Mouse (Mus musculus) naive thymus-derived CD4-positive, alpha-beta T cell, adult 2 months (primary cell): Measurements from ENCODE around the gene Capn7.

Experiments used
- DNase-seq: peaks from one replicate; pipeline ENCODE4 v3.0.0-alpha.2; 2011; ENCODE audit warnings: low read depth

Gene Capn7

DNA sequence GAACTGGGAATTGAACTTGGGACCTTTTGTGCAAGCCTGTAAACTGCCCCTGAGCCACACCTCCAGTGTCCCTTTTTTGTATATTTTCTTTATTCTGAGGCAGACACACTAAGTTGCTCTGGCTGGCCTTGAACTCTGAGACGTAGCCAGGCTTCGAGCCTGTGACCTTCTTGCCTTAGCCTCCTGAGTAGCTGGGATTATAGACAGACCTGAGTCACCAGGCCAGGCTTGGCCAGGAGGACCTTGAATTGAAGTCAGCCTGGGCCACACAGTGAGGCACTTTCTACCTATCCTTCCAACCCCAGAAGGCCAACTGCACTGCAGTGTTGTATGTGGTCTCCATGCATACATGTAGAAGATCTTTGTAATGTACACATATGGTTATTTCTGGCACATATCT lies 60.0 kb downstream of the Capn7 start:
- no peak for DNase-seq

DNA sequence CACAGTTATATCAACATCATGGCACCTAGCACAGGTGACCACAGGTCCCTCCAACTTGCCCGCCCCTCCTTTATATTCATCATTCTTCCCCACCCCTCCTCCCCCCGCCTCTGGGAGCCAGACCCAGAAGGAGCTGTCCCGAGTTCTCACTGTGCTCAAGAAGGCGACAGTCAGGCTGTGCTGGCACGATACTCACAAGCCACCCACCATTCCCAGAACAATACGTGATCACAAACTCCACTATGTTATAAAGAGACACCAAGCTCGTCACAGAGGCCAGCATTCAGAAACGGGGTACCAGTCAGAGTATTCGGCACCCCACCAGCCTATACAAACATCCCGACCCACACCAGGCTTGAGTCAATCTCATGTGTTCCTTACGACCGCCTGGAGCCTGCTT lies 60.9 kb downstream of the Capn7 start:
- DNase-seq, result no peak

DNA sequence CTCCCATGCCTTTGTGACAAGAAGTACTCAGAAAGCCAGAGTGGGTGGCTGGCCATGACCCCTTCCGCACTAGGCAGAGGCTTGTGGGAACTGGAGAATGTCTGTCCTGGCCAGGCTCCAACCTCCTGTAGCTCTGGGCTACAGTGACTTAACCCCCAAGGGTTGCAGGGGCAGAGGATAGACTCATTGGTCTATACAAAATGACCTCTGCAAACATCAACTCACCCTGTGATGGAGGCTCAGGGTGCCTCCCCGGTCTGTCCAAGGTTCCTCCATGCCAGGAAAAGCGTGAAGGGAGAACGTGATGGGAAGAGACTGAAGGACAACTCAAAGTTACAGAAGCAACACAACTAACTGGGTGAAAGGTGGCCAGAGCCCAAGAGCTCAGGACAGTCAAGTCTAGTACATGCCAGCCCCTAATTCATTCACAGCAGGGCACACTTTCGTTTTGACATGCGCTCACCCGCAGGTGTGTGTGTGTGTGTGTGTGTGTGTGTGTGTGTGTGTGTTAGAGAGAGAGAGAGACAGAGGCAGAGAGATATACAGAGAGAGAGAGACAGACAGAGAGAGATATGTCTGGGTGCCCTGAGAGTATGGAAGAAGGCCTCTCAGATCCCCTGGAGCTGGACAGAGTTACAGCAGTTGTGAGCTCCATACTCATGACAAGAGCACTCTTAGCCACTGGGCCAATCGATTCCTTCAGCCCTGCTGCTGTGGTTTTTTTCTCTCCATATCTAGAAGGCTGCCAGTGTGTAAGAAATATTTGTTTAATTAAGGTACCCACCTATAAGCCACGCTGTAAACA lies 61.6 kb downstream of the Capn7 start:
- peak; percentile 55 for DNase-seq

DNA sequence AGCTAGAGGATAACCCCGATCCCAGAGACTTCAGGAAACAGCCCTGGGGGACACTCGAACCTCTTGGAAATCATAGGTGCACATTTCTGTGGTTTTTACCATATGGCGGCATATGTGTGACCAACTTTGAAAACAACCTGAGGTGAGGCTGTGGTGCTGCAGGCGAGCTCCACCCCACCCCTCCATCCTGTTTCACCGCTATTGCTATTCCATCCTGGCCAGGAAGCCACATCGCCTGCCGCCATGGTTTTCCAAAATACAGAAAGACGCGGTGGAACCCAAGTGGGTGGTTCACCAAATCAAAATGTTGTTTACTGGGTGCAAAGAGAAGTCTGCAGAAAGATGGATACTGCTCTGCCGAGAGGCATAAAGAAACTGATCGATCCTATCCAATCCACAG lies 62.4 kb downstream of the Capn7 start:
- DNase-seq, result no peak

DNA sequence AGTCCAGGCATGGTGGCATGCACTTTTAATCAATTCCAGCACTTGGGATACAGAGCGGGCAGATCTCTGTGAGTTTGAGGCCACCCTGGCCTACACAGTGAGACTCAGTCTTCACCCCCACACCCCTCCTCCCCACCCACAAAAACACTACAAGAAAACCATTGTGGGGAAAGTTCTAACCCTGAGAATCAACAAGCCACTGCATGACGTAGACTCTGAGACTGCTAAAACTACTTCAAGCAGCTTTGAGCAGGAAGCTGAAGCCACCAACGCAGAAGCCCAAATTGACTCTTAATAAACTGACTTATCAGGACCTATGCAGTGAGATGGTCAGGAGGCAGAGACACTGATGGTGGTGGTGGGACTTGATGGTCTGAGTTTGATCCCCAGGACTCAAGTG lies 62.8 kb downstream of the Capn7 start:
- DNase-seq, result peak; percentile 93

DNA sequence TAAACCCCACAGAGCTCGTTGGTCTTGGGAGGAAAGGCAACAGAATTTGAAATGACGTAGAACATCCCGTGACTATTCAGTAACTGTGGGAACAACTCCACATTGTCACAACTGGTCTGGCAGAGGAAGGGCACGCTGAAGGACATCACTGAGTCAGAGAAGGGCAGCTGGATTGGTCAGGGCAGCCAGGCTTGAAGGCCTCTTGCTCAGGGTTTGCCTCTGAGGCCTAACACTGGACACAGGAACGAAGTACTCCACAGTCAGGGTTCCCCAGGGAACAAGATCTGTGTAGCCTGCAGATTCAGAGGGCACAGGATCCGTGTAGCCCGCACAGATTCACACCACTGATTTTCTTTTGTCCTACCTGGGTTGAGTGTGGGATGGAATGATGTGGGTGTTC lies 63.8 kb downstream of the Capn7 start:
- DNase-seq, result no peak

DNA sequence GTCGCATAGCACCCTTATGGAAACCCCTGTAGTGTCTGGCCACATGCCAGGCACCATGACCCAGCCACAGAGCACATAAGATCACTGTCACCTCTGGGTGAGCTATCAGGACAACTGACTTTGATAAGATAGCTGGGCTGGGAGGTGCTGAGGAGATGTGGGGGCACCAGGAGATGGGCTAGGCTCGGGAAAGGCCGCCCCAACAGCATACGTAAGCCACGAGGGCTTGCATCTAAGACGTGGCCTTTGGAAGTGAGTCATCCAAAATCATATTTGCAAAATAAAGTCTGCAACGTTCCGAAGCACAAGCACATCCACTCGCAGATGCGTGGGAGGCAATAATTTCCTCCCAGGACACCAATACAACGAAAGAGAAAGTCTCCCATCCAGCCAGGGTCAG lies 64.5 kb downstream of the Capn7 start:
- DNase-seq, result no peak

DNA sequence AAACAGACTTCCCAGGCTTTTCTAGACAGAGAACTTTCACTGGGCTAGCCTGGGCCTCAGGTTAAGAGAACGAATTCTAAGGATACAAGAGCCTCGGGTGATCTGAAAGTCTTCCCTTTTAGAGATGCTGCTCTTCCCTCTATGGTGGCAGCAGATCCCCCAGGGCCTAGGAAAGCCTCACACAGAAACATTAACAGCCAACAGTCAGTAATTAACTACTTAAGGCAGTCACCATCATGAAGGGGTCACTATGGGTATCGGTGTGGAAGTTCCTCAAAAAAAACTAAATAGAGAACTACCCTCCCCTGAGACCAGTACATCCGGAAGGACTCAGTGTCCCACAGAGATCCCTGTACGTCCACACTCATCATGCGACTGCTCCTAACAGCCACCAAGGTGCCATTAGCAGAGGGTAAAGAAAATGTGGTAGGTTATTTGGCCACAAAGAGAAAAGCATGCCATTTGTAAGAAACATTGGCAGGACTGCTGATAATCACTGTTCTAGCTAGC lies 65.5 kb downstream of the Capn7 start:
- DNase-seq, result no peak

DNA sequence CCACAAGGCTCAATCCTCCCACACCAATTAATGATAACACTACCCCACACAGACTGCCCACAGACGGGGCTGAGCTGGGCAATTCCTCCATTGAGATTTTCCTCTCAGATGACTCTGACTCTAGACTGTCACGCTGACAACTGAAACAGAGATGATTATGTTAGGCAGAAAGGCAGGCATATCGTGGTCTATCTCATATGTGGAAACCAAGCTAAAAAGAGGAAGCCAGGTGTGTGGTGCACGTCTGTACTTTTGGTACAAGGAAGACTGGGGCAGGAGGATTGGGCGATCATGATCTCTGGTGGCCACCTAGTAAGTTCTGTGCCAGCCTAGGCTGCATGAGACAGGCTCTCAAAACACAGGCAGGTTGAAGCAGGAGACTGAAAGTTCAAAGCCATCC lies 66.3 kb downstream of the Capn7 start:
- DNase-seq, result no peak

DNA sequence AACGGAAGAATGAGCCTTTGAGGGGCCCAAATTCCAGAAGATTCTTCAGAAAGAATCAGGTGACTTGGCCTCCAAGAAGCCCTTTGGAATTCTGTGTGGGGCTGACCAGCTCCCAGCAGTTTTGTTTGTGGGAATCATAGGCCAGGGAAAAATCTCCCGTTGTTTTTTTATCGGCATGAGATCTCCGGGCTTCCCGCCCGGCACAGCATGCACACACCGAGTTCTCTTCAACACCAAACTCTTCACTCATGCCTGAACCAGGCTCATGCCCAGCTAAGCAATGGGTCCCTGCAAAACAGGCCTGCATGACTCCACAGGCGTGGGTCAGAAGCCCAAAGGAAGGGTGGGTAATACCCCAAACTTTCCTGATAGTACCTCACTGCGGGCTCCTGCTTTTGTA lies 67.1 kb downstream of the Capn7 start:
- DNase-seq, result no peak

DNA sequence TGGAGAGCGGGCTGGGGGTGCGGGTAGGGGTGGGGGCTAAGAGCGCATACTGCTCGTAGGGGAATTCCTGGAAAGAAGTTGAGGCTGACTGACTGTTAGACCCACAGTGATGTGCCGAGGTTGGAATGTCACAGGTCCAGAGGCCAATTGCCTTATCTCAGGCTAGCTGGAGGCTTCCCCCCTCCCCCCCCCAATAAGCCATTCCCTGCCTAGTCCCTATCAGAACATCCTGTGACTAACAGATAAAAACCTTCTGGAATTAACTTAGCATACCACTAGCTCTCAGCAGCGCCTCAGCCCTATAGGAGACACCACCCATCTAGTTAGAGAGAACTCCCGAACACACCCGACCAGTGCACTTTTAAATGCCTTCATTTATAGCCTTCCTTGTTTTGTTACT lies 67.6 kb downstream of the Capn7 start:
- no peak for DNase-seq

DNA sequence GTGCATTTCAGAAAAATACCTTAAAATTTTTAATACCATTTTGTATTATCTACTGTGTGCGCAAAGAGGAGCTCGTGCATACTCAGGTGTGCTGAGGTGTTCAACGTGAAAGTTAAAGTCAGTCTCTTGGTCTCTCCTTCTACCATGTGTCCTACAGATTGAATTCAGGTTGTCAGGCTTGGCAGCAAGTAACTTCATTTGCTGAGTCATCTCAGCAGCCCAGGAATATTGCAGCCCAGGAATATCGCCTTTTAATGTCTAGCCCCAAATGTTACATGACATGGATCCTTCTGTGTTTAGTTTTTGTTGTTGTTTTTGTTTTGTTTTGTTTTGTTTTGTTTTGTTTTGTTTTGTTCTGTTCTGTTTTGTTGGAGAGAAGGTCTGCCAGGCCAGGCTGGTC lies 68.2 kb downstream of the Capn7 start:
- no peak for DNase-seq

DNA sequence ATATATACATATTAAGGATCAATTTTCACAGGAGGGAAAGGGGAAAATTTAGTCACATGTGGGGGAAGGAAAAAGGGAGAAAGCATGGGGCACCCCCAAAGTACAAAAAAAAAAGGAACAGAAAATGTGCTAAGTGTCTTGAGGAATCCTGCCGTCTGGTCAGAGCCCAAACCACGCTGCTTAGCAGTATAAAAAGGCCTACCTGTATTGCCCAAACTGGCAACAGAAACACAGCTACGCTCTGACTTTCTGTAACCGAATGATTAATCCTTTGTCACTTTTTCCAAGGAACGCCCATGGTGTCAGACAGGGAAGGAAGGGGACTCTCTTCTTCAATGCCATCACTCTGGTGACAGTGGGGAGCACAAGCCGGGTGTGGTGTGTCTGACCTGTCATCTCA lies 69.2 kb downstream of the Capn7 start:
- DNase-seq, result no peak

DNA sequence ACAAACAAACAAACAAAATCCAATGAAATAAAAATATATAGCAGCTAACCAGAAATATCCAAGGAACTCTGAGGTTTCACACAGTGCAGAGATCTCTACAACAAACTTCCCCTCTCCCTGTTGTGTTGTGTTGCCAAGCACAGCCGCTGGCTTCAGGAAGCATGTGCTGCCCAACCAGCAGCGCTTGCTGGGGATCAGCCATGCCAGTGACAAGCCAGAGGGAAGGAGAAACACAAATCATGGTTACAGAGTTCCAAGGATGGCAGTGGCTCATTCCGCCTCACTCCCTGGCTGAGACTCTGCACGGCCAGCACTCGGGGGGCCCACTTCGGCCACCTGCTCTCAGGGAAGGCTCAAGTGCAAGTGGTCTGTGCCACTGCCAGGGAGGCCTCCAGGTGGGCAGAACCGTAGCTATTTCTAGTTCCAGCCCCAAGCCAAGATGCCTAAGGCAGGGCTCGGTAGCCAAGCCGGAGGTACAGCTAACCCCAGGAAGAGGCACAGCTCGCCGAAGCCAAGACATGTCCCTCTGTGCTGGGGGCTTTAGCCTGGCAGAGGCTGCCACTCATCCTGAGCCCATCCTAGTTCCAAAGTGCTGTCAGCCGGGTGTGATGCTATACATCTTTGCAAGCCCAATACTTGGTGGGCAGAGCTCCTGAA lies 69.8 kb downstream of the Capn7 start:
- DNase-seq, result no peak

DNA sequence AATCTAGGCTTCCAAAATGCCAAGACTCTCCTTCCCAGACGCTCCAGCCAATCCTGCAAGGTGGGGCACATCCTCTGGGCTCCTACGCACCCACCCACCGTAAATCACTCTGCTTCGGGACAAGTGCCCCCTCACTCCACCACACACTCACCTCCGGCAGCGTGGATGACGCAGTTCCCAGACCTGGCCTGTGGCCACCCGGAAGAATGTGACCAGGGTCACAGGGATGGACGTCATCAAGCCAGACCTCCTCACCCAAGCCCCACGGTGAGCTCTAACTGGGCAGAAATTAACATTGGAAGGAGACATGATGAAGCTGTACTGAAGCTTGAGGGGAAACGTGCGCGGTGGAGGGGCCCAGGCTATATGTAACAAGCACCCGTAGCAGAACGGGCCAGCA lies 70.8 kb downstream of the Capn7 start:
- no peak for DNase-seq

DNA sequence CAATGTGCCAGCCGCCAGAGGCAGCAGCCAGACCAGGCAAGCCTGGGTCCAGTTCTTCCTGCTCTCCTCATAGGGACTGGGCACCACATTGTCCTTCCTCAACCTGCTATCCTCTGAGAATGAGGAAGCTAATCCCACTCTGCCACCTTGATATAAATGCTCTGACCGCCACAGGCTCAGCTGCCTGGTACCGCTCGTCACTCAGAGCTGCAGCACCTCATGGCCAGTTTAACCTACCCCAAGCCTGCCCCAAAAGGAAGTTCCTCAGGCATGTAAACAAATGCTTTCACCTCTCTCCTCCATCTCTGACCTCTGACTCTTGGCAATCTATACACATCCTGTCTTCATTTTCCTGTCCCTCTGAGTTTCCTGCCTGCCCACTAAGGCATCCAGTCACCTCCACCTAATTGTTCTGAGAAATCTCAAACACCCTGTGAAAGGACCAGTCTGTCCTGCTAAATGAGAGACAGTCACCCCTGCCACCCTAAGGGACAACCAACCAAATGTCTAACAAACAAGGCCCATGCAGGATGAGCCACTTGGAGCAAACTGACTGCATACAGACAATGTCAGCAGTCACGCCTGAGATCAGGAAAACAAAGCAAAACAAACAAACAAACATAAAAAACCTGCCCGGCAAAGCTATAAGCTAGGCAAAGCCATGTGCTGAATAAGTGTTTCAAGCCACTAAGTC lies 71.6 kb downstream of the Capn7 start:
- no peak for DNase-seq

DNA sequence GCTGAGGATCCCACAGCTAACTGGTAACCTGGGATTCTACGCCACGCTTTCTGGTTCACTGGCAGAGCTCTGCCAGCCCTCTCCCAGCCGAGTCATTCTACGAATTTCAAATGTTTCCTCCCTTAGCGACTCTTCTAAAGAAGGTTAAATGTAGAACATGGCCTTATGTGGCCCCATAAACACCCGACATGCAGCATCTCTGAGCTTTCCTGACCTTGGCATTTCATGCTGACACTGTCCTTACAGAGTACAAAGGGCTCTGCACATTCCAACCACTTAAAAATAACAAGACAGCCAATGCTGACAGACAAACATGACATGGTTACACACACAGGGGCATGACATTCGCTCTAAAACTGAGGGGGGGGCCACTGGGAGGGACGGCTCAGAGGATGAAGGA lies 72.2 kb downstream of the Capn7 start:
- DNase-seq, result no peak

DNA sequence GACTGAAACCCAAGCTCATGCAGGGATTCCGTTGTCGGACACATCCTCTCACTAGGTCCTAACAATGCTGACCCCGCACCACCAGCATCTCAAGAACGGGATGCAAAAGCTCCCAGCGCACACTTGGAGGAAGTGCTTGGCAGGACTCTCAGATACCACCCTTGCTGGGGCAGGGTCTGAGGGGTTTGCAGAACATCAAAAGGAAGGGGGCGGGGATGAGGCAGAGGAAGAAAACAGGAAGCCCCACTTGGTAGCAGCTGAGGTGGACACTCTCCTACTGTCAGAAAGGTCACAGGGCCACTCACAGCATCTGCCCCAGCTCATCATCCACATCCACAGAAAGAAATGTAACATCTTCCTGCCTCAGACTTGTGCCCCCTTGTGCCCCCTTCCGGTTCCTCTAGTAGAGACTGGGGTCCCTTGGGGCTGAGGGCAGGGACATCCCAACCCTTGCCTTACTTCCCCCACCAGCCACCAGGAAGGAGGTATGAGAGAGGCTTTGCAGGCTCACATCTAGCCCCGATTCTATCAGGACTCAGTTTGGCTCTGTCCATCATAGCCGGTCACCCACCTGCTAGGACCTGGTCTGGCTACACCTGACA lies 73.8 kb downstream of the Capn7 start:
- DNase-seq, result no peak

DNA sequence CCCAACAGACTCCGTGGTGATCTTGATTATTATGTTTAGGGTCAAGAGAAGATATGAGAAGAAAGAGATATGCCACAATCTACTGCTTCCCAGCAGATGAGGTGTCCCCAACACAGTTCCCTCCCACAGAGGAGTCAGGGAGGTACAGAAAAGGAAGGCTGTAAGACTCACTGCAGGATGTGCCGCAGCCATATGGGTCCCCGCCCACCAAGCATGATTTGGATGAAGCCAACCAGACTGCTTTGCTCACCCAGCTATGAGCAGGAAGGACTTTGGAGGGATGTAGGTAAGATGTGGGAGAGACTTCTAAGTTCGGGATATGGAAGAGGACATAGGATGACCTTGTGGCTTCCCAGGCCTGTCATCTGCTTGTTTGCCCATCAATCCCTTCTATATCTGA lies 74.3 kb downstream of the Capn7 start:
- DNase-seq, result no peak

DNA sequence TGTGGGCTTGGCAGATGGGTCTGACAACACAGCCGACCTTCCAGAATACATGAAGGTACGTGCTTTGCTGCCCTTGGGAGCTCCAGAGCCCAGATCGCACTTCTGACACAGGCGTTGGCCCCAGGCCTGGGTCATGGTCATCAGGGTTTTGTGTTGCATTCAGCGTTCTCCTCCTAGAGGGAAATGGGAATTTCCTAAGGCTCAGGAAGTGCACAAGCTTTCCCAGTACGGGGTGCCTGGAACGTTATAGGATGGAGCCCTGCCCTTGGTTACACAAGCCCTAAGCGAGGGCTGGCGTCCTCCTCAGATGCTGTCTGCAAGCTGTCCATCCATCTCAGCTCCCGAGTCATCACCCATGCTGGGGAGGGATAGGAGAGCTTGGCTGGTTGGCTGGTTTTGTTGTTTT lies 76.2 kb downstream of the Capn7 start:
- DNase-seq, result no peak

DNA sequence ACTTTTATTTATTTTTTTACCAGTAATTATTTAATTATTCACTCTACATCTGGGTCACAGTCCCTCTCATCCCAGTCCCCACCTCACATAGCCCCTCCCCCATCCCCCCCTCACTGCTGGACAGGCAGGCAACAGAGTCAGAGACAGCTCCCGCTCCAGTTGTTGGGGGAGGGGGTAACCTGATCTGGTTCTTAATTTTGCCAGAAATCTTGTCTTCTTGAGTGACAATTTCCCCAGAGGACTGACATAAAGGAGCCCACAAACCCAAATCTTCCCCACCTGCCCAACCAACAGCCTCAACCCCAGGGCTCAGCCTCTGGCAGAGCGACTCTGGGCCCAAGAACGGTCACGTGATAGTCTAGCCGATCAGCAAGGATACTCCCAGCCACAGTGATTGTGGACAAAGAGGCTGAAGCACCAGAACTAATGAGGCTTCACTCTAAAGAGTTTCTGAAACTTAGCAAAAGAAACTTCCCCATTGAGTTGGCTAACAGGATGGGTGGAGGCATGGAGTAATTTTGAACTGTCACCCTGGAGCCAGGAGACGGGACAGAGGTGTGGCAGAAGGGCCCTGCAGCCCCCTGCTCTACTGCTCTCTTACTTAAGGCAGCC lies 77.1 kb downstream of the Capn7 start:
- DNase-seq, result no peak

DNA sequence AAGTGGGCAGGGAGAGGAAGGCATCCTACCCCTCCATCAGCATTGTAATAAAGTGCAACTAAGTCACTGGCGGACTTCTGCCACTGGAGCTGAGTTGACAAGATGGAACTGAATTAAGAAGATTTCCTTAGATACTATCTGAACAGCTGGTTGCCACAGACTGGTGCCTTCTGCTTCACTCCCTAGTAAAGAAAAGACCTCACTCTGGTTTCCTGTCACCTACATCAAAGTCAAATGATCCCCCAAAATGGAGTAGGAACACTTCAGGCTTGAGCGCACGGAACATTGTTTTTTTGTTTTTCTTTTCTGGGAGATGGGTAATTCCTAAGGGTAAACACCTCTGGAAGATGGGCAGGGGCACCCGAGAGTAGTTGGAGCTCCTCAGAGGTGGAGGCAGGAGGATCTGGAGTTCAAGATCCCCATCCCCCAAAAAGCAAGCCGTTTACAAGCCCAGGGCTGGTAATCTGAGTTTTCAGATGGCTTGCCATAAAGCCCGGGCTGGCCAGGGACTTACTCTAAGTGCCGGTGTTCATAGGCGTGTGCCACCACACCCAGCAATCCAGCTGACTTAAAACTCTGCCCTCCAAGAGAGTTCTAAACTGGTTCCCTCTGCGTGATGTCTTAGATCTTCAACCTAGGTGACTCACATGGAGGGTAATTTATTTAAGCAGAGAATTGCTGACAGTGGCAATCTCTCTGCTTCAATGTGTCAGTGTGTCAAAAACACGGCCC lies 78.0 kb downstream of the Capn7 start:
- peak; percentile 59 for DNase-seq
